Mouse (Mus musculus): ENCODE data around the gene Eno4.

Eno4 gene

DNA sequence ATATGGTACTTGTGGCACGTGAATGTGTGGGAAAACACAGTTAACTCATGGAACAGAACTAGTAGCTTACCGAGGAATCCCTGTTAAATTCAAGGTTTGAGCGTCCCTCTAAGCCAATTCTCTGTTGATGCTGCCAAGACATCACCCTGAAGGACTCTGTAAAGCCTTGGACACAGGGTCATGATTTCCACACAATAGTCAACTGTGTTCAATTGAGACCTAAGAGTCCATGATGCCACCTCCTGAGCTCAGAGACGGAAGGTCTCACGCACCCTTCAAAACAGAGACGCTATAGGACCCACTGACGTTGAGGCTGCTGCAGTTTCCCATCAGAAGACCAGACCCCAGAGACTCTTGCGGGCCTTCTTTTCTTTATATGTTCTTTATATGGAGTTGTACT, 30.9 kb downstream of the Eno4 start:
- in situ Hi-C loops (cut with MboI) = no loop called here

- in situ Hi-C loops (cut with MboI) = no loop called here
Measured at GRCm38 (mm10) chr19:58975216-58975863, 32.1 kb downstream of the Eno4 start.

DNA sequence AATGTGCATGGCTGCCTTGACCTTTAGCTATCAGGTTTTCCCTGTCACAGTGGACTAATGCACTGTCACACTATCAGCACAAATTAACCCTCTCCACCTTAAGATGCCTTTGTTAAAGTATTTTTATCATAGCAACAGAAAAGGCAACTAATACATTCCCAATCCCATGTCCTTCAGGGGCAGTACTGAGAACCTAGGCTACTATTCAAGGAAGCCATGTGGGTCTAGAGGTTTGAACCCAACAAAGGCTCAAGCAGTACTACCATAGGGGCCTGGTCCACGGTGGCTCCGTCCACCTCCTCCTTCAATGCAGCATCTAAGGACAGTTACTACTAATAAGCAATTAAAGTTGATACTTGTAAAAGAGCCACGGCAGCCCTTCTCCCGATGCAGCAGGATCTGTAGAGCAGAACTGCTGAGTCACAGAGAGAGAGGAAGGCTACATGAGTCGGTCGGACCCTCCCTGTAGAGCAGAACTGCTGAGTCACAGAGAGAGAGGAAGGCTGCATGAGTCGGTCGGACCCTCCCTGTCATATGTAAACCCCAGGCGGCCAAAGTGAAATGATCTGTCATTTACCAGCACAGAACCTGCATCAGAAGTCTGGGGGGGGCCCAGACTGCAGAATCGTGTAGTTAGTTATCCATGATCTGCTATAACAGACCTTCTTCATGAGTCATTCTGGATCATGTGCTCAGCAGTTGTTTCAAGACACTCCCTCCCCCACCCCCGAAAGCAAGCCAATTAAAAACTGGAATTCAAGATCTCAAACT, 35.4 kb downstream of the Eno4 start:
- in situ Hi-C loops (cut with MboI) = no loop called here

- in situ Hi-C loops (cut with MboI) = no loop called here
Measured at GRCm38 (mm10) chr19:58979436-58980055, 36.3 kb downstream of the Eno4 start.

DNA sequence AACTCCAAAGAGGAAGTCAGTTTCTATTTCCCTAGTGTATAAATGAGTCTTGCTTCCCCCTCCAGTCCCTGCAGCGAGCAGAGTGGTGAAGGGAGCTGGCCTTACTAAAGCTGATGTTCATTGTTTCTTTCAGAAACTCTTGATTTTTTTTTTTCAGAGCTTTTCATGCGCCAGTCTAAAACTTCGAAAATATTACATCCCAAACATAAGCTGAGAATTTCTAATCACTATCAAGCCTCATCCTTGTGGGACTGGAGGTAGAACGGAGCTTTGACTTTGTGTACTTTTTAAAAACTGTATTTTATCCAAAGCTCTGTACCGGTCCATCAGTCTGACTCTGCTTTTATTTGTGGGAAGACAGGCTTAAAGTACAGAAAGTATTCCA, 36.8 kb downstream of the Eno4 start:
- in situ Hi-C loops (cut with MboI) = no loop called here

DNA sequence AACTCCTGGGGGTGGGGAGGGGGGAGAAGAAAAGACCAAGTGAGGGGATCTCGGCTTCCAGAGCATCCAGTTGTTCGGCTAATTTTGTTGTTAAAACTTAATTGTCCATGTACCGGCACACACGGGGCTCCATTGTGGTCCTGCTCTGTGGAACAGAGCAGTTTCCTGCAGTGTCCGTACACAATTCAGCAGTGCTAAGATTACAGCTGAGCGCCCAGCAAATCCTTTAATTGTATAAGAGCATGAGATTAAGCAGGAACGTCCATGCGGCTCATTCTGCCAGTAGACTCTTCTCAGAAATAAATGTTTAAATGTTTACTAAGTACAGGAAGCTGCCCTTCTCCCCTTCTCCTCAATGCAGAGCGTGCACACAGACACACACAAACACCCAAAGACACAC, 38.3 kb downstream of the Eno4 start:
- in situ Hi-C loops (cut with MboI) = no loop called here

DNA sequence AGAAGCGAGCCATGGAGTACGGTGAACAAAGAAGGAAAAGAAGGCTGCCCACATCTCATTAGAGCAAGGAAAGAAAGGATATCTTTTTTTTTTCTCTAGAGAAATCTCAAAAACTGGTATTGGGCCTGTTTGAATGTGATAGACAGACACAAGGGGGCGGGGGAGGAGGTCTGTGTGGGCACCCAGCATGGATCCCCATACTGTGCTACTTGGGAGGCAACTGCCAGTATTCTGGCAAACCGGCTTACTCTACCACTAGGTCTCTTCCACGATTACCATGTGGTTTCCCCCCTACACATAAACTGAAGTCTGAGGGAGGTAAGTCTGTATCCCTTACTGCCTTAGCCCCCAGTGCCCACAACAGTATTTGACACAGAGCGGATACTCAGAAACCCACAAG, 59.6 kb downstream of the Eno4 start:
- in situ Hi-C loops (cut with MboI) = no loop called here

DNA sequence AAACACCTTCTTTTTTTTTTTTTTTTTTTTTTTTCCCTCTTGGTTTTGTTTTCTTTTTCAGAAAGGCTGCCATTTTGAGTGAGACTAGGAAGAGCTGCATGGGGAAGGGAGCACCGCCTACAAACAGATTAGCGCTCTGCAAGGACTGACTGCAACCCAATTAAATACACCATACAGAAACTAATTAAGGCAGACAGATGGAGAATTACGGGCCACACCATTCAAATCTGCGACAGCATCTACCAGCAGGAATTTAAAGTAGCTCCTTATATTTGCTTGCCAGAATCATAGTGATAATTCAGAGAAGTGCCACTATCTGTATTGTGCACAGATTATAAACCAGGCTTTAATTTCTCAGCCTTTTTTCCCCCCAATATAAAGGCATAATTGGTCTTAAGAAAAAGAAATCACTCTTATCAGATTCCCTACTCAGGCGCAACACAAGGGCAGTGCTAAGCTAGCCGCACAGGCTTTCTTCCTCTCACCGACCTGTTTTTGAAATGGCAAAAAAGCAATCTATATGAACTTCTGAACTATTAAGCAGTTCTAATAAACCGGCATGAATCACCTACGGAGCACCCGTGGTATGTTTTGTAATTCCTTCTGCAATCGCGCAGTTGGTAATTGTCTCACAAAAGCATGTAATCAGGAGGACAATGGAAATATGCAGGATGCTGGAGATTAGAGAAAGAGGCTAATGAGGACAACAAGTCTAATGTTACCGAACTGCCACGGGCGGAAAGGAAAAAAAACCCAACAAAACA, 63.5 kb downstream of the Eno4 start:
- in situ Hi-C loops (cut with MboI) = no loop called here

DNA sequence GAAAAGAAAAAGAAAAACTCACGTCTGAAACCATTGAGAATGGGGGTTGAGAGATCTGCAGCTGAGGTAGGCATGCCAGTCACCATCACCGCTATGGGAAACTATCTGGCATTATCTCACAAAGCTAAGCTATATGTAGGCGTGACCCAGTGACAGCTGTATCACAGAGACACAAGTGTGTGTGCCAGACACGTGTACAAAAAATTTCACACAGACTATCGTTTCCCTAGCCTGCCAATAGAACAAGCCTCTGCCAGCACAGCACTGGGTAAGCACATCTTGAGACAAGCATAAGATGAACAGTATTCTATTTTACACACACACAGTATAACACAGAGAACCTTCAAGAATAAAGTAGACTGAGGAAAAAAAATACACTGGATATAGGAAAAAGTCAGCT, 67.6 kb downstream of the Eno4 start:
- in situ Hi-C loops (cut with MboI) = no loop called here
